Mouse (Mus musculus) right cerebral cortex, adult 18-20 months (tissue): ENCODE data around the gene Tmem44.

Experiments used
- DNase-seq: peaks from one replicate; pipeline ENCODE4 v3.0.0; 2022; ENCODE audit warnings: mixed read lengths

Gene Tmem44

GRCm38 (mm10) chr16:30550748-30551192, at the start of gene Tmem44:
Gene Tmem44 (minus strand): TSS chr16:30550842.
- DNase-seq: peak; percentile 34

- peak; percentile 87 for DNase-seq
Observed at GRCm38 (mm10) chr16:30599491-30600268, 49.0 kb upstream of the Tmem44 start, which contains the start of gene Fam43a. Gene Fam43a (plus strand): TSS chr16:30599723.

- DNase-seq: peak; percentile 90
Observed at GRCm38 (mm10) chr16:30596959-30597681, 46.5 kb upstream of the Tmem44 start.

- DNase-seq: no peak
Observed at GRCm38 (mm10) chr16:30595835-30596557, 45.4 kb upstream of the Tmem44 start.

DNA sequence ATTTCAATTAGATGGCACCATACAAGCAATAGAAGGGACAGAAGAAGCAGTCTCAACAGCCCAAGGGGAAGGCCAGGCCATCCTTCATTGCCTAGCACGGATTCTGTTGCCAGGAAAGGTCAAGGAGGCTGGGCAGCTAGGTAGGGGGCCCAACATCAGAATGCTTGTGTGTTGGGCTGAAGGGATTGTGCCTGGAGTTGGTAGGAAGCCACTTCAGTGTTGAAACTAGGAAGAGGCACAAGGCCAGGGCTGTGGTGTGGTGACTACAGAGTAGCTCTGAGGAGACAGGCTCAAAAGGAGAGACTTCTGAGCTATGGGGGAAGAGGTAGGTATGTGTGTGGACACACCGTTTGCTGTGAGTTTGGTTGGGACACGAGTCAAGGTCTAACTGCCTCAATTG, 44.7 kb upstream of the Tmem44 start:
- DNase-seq: no peak

DNA sequence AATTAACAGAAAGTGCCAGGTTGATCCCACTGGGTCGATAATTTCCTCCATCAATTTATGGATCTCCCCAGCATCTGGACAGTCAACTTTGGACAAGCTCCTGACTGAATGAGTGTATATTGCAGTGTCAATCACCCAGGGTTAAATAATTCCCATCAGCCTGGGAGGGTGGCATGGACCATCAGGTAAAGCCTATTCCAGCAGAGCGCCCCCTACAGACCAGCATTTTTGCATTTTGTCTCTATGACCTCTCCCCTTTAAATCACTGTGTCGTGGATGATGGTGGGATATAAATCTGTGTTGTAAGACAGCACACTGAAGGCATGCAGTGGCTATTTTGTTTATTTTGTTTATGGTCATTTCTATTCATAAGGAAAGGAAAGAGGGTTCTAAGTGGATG, 41.3 kb upstream of the Tmem44 start:
- DNase-seq: no peak

DNA sequence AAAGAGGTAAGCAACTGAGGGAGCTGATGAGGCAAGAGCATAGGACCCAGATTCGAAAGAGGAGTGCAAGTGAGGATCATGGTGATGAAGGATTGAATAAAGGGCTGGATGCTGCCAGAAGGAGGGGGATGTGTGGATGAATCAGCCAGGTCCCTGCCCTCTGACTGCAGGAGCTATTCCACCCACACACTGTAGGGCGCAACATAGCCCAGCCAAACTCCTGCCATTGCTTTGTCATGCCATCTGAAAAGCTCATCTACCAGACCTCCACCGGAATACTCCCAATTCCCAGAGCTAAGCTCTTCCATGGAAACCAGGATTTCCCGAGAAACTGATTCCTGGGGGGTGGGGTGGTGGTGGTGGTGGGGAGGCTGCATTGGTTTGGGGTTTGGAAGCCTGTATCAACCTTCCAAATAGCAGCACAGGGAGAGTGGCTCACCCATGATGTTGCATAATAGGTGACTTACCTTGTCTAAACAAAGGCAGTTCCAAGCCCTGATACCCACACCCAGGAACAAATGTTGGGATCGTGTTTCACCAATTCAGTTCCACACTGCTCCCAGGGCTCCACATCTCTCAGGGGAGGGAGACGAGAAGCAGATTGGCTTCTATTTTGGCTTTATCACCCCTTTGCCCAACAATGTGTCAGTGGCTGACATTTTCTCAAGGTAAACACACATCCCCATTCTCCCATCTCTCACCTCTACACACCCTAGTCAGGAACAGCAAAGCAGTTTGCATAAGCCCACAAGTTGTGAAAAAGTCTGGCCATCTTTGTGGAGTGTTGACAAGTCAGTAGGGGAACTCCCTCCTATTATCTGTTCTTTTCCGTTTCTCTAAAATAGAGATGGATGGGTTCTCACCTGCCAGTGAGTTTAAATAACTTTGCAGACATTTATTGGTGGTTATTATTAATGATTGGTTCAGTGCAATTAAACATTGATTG, 39.9 kb upstream of the Tmem44 start:
- no peak for DNase-seq

DNA sequence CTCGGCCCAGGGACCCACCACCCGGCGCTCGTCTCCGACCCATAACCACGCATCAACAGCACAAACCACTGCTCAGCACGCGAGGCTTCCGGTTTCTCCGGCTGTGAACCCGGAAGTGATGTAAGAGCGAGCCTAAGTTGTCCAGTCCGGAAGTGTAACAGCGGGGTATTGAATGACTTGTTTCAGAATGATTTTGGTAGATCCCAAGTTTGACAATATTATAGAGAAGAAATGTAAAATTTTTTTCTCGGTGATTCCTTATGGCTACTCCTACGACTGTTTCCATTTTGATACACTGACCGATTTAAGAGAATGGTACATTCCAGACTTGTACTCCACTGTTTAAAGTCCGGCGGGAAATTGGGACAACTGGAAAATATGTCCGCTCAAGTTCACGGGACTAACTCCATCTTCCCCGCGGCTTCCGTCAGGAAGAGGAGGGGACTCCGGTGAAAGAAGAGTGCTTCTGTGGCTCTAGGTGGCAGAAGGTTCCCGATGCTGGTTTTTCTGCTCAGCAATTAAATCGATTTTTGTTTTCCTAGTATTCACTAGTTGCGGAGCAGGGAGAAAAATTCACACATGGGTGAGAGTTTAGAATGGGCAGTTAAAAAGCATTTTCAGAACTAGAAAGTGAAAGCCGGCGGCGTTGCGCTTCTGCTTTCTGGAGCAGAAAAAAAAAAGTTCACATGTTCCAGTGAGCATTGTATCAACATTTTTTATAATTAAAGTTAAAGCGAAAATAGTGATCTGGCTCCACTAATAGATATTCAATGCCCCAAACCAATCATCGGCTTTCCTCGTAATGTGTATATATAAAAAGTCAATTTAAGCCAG, 37.1 kb upstream of the Tmem44 start, which contains the start of gene Lsg1:
Gene Lsg1 (minus strand): TSS at position 99 of the 834 bp plus-strand sequence.
- DNase-seq: peak; percentile 89

GRCm38 (mm10) chr16:30586935-30587493, 36.4 kb upstream of the Tmem44 start:
- DNase-seq: no peak

GRCm38 (mm10) chr16:30580765-30581164, 30.1 kb upstream of the Tmem44 start:
- no peak for DNase-seq

DNA sequence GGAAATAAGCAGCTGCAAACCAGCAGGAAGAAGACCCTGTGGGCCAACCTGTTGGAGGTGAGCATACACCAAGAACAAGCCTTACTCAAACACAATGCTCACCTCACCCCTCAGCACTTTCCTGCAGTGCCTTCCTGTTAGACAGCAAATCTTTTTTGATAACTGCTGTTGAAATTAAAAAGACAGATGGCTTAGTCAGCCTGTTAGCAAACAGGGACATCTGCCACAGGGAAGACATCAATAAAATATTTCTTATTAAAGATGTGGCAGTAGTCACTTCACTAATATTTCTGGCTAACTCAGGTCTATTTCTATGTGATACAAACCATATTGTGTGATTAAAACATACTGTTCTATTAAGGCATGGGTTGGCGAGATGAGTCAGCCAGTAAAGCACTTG, 25.8 kb upstream of the Tmem44 start:
- no peak for DNase-seq

DNA sequence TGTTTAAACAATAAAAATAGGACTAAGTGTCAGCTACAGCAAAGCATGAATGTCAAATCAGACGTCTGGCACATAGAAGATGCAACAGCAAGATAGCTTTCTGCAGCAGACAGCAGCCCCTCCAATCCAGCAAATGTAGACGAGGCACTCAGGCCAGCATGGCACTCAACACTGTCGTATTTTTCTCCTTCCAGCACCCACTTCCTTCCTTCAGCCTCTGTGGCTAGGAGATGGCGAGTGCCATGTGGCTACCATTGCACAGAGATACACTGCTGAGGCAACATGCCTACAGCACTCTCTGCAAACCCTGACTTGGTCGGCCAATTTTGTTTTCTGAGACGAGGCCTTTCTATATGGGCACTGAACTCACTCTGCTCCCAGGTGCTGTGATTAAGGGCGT, 25.2 kb upstream of the Tmem44 start:
- DNase-seq: no peak

DNA sequence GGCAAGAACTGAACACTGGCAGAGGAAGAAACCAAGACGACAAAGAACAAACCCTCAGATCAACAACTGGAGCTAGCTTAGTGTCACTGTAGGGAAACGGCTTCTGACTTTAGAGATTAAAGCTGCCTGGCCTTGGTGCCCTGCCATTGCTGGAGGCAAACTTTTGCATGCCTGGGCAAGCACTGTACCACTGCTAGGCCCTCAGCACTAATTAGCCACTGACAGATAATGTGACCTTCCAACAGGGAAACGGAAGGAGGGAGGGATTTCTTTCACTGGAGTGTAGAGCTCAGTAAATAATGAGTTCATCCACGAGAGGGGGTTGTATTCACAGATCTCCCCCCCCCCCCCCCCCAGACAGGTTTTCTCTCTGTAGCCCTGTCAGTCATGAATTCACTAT, 21.6 kb upstream of the Tmem44 start:
- DNase-seq: no peak

DNA sequence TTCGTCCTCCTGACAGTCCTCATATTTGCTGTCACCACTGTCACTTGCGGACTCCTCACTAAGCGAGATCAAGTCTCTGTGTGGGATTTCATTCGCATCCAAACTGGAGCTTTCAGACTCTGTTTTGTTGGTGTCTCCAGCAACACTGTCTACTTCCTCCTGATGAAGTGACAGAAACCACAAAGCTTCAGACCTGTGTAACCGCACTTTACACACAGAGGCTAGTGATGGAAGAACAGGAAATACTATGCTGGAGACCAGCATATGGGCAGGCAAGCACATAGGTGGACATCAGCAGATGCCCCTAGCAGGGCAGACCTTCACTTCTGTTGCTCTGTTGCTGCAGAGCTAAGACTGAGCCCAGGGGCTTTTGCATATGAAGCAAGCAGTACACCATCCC, 20.7 kb upstream of the Tmem44 start:
- DNase-seq: no peak

DNA sequence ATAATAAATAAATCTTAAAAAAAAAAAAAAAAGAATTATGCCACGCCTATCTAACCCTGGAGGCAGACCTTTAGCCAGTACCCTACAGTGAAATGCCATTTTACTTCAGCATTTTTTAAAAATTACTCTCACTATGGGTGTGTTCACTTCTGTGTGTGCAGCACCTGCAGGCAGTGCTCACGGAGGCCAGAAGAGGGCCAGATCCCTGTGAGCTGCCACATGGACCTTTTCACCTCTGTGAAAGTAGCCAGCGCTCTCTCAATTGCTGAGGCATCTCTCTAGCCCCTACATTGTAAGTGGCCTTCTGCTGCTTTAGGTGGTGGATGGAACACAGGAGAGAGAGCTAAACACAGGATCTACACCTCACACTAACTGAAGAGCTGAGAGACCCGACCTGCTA, 19.5 kb upstream of the Tmem44 start:
- DNase-seq: no peak

- no peak for DNase-seq
Observed at GRCm38 (mm10) chr16:30565631-30566030, 15.0 kb upstream of the Tmem44 start.

DNA sequence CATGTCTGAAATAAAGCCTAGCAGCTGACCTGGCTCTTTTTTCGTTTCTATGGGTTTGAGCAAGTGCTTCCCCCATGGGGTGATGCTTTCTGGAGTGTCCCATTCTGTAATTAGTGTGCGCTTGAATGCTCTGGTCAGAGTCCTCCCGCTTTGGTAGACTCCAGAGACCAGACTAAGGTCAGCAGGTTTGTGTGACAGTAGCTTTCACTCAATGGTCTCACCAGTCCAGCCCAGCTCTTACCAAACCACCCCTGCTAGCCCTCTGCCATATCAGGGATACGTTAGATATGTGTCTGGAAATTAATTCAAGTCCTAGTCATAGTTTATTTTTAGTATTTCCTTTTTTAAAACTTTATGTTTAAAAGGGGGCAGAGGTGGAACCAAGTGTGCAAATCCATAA, 10.0 kb upstream of the Tmem44 start:
- no peak for DNase-seq

- DNase-seq: no peak
Observed at GRCm38 (mm10) chr16:30559312-30559992, 8.8 kb upstream of the Tmem44 start.

GRCm38 (mm10) chr16:30554109-30554508, 3.5 kb upstream of the Tmem44 start:
- DNase-seq: no peak

- DNase-seq: peak; percentile 78
Observed at GRCm38 (mm10) chr16:30552621-30553338, 2.1 kb upstream of the Tmem44 start.
